Mouse (Mus musculus) cortical plate, adult 2 months (tissue): ENCODE results near the gene Gm26938. TPM values are rescaled to one million over a fixed set of nuclear protein-coding genes. Genes with fewer than 3 reads are reported as not detected.

Experiments
- H3K27ac ChIP-seq: fragments of 200-500 bp; 2 replicates; pipeline ENCODE4 v1.5.1; 2012; ENCODE audit warnings: low read length, control low read depth, inconsistent platforms; ENCODE audit not compliant: insufficient read depth
- H3K4me1 ChIP-seq: fragments of 200-500 bp; 2 replicates; pipeline ENCODE4 v1.6.1; 2011; ENCODE audit warnings: low read length; ENCODE audit not compliant: control insufficient read depth, insufficient read depth
- H3K4me3 ChIP-seq: fragments of 200-500 bp; 2 replicates; pipeline ENCODE4 v1.5.1; 2011; ENCODE audit warnings: mild to moderate bottlenecking, low read length, control low read depth; ENCODE audit not compliant: insufficient read depth
- CTCF ChIP-seq: fragments of 200-500 bp; IDR thresholded peaks from 2 replicates; pipeline ENCODE4 v1.5.1; 2011; ENCODE audit warnings: mild to moderate bottlenecking, control low read depth, low read length; ENCODE audit not compliant: insufficient read depth; ENCODE audit errors: extremely low read depth
- POLR2A ChIP-seq: fragments of 200-500 bp; IDR thresholded peaks from 2 replicates; pipeline ENCODE4 v1.6.1; 2011; ENCODE audit warnings: mild to moderate bottlenecking, low read length, control low read depth; ENCODE audit not compliant: insufficient read depth; ENCODE audit errors: extremely low read depth
- polyA plus RNA-seq: library from polyadenylated mRNA; depleted of rRNA; stranded (reverse); fragments of >200 nt; gene quantifications from 2 replicates; pipeline ENCODE4 v1.2.3, GENCODE M21; 2012

Gene Gm26938
- polyA plus RNA-seq, 1 experiment, result not detected

DNA sequence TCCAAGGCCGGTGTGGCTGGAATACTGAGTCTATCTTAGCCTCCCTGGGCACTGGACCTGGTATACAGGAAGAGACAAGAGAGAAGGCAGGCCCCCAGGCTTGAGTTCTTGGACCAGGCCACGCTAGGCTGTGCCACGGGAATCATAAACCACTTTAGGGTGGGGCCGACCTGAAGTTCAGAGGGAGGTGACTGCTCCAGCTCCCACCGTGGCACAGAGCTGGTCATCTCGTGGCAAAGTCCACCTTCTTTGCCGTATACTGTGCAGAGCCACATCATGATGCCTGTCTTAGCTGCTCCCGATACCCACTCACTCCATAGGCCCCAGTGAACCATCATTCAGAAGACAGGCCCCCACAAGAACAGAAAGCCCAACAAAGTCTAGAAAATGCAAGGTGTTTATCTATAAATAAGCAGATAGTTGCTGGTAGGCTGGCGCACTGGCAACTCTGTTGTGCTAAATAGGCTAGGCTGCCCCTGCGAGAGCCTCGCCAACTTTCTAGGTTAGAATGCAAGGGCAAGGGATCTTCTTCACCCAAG, 21.6 kb downstream of the Gm26938 start:
- H3K27ac ChIP-seq, result no peak overlapping the region
- no peaks in the 10 kb centered on the region for H3K4me1 ChIP-seq
- no peak overlapping the region for H3K4me3 ChIP-seq
- TF ChIP-seq POLR2A, result no peak
- no peak for TF ChIP-seq CTCF

DNA sequence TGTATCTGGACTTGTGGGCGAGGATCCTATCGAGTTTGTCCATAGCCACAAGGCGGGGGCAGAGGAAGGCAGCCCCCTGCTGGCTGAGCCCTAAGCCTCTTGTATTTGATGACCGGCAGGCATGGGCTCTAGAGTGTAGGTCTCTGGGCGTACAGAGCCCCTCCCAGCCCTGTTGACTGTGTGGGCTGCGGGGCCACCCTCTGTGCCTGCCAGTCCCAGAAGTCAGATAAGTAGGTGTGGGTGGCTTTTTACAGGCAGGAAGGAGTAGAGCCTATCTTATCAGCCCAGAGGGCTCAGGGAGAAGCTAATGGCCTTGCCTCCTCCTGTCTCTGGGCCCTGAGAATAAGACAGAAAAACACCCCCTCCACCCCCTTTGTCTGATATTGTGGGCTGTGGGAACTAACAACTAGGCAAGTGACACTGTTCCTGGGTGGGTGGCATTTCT, 22.1 kb downstream of the Gm26938 start:
- Histone ChIP-seq H3K27ac (no peak overlapping the region), H3K4me3 (no peak overlapping the region), H3K4me1 (no peaks in the 10 kb centered on the region)
- TF ChIP-seq POLR2A (no peak), CTCF (no peak)

DNA sequence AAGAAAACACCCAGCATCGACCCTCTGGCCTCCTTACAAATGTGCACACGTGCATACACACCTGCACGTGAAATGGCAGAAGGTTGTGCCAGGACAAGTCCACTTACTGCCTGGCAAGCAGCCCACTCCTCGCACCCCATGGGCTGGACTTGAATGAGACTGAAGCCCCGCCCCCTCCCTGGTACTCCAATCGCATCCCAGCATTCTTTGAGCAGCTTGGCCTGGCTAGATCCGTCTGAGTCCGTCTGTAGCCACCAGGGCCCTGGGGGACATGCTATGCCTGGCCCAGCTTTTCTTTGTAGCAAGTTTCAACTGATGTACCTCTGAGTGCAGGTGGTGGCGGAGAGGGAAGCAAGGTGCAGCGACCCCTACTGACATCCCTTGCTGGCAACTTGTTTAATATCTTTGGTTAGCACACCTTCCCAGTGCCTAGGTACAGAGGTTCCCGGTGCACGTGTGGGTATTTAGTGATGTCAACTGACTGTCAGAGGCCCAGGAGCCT, 22.6 kb downstream of the Gm26938 start:
- H3K4me1 ChIP-seq, result no peaks in the 10 kb centered on the region
- TF ChIP-seq POLR2A (no peak), CTCF (no peak; the same call in 1 of the 2 replicates)
- no peak overlapping the region for H3K4me3 ChIP-seq
- no peak overlapping the region for H3K27ac ChIP-seq

DNA sequence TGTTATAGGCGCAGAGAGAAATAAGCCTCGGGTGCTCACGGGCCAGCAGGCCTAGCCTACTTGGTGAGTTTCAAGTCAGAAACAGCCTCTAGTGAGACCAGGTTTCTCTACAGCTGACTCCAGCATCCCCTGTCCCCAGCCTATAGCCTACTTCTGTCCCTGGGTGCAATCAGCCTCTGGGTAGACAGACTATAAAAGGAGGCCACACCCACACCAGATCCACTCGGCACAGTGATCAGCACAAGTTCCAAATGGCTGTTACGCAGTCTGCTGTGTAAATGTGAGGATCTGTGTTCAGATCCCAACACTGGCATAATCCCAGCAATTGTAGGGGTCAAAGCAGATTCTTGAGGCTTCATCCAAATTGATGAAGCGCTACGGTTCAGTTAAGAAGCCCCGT, 23.0 kb downstream of the Gm26938 start:
- no peak overlapping the region for H3K27ac ChIP-seq
- H3K4me1 ChIP-seq, result peaks cover 2% of the 10 kb centered on the region; the same call in 1 of the 2 replicates
- H3K4me3 ChIP-seq, result no peak overlapping the region
- TF ChIP-seq CTCF (no peak), POLR2A (no peak)

DNA sequence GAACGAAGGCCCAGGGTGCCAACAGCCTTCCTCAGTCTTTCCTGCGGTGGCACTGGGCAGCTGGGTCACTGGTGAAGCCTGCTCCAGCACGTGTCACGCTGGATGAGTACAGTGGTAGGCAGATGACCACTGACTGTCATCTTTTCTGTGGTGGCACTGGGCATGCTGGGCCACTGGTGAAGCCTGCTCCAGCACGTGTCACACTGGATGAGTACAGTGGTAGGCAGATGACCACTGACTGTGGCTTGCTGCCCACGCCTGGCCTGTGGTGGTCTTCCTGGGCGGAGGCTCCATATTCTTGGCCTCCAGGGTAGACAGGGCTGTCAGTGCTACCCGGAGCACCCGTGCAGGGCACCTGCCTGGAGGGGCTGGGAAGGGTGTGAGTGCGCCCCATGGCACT, 24.3 kb downstream of the Gm26938 start:
- Histone ChIP-seq H3K4me1 (peaks cover 9% of the 10 kb centered on the region), H3K27ac (no peak overlapping the region), H3K4me3 (no peak overlapping the region)
- TF ChIP-seq POLR2A (no peak), CTCF (no peak)

DNA sequence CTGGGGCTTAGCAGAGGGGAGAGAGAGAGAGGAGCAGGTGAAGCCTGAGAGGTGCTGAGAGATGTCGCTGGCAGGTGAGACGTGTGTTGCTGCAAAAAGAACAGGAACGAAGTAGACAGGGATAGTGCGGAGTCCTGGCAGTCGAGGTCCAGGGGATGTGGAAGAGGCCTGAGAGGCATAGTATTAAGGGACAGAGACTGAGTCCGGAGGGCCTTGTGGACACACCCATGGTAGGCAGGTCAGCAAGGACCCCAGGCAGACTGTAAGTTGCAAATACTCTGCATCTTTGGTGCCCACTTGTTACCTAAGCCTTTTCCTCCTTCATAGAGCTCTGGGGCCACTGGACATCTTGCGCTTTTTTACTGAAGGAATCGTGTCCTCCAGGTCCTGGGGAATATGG, 25.0 kb downstream of the Gm26938 start:
- TF ChIP-seq POLR2A (no peak), CTCF (no peak)
- Histone ChIP-seq H3K4me1 (peaks cover 9% of the 10 kb centered on the region), H3K27ac (no peak overlapping the region), H3K4me3 (no peak overlapping the region)

DNA sequence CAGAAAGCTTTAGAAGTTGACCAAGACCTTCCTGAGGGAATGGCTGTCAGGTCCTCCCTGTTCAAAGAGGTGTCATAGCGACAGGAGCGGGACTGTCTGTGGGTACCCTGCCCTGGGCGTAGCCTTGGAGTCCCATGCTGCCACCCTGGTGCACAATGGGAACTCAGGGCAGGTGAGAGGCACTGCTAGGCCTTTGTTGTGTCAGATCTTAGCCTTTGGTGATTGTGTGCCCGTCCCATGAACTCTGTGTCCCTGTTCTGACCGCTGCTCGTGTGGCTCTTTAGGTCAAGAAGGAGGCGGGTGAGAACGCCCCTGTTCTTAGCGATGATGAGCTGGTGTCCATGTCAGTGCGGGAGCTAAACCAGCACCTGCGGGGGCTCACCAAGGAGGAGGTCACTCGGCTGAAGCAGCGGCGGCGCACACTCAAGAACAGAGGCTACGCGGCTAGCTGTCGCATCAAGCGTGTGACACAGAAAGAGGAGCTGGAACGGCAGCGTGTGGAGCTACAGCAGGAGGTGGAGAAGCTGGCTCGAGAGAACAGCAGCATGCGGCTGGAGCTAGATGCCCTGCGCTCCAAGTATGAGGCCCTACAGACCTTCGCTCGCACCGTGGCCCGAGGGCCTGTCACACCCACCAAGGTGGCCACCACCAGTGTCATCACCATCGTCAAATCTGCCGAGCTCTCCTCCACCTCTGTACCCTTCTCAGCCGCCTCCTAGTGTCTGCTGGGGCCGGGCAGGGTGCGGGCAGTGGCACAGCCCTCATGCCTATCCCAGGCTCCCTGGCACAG, 26.2 kb downstream of the Gm26938 start:
- H3K4me1 ChIP-seq, result peaks cover 9% of the 10 kb centered on the region
- no peak overlapping the region for H3K27ac ChIP-seq
- TF ChIP-seq CTCF, result no peak
- no peak for TF ChIP-seq POLR2A
- no peak overlapping the region for H3K4me3 ChIP-seq

DNA sequence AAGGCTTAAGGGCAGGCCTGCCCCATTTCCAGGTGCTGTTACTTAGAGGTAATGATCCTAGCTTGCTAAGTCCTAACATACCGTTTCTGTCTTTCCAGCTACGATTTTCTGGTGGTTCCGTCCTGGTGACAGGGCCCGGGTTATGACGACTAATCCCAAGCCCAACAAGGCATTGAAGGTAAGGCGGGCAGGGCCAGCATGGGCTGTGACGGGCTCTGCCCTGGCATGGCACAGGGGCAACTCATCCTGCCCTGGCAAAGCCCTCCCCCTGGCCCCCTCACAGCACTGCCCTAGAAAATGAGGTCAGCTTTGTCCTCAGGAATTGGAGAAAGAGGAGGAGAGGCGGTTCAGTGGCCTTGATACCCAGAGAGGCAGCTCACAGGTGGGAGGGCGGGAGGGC, 27.2 kb downstream of the Gm26938 start:
- peaks cover 9% of the 10 kb centered on the region for H3K4me1 ChIP-seq
- TF ChIP-seq CTCF (no peak), POLR2A (no peak)
- H3K4me3 ChIP-seq, result no peak overlapping the region
- H3K27ac ChIP-seq, result no peak overlapping the region

DNA sequence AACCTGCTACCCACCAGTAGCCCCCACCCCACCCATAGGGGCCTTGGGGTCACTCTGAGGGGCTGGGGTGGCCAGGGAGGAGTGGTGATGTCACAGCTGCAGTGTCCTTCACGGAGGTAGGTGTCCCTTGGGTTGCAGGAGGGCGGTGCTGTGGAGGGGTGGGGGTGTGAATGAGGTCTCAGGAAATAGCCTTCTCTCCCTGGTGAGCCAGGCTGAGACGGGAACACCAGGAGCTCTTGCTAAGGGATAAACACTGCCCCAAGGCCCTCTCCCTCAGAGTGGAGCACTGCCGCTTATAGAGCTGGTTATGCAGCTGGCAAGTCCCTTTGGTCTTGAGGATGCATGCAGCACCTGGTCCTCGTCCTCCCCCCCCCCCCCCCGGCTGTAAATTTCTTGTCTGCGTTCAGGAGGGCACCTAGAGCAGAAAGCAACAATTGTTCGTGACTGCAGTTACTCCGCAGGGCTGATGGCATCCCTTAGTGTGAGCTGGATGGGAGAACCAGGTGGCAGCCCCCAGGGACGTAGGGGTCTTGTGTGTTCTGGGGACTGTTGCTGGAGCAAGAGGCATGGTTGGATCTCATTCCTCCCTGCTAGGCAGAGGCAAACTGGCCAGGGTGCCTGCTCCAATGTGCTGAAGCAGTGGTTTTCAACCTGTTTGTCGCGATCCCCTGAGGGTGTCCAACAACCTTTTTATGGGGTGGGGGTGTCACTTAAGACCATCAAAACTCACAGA, 27.9 kb downstream of the Gm26938 start:
- H3K4me3 ChIP-seq, result no peak overlapping the region
- H3K4me1 ChIP-seq, result peaks cover 9% of the 10 kb centered on the region
- H3K27ac ChIP-seq, result no peak overlapping the region
- TF ChIP-seq CTCF (no peak), POLR2A (no peak)

DNA sequence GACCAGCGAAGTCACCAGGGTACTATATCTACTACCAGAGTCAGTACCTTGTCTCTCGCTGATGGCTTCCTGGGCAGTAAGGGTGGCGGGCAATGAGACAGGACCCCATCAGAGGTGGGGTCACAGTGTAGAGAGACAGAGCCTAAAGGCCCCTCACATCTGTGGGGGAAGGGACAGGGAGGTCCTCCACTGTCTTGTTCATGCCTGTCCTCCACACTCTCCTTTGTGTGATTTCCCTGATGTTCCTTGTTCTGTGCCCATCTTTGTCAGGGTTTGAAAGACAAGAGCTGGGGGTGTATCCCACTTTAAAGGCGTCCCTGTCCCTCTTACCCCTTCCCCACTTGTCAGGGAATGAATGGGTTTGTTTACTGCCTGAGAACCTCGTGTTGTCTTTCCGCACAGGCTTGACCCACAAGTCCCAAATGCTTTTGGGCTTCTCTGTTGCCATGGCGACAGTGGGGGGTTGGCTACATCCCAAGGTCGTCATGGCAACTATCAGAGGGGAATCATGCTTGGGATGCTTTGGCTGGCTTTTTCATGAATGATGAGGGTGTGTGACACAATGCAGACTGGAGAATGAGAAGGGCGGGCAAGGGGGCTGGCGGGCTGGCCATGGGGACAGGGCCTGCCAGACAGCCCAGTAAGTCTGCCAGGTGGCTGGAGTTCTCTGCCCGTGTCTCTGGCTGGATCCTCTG, 28.6 kb downstream of the Gm26938 start:
- H3K27ac ChIP-seq, result peak overlapping the region; percentile 61
- peaks cover 9% of the 10 kb centered on the region for H3K4me1 ChIP-seq
- TF ChIP-seq CTCF (no peak), POLR2A (no peak)
- H3K4me3 ChIP-seq, result no peak overlapping the region
